Mouse (Mus musculus) frontal cortex, postnatal 14 days (tissue): Measurements from ENCODE around the gene Snx5.

ENCODE experiments used
- DNase-seq, 2 experiments: peaks; one replicate each; pipeline ENCODE4 v3.0.0; 2022; ENCODE audit warnings: low spot score in 2 of 2

Gene Snx5

DNA sequence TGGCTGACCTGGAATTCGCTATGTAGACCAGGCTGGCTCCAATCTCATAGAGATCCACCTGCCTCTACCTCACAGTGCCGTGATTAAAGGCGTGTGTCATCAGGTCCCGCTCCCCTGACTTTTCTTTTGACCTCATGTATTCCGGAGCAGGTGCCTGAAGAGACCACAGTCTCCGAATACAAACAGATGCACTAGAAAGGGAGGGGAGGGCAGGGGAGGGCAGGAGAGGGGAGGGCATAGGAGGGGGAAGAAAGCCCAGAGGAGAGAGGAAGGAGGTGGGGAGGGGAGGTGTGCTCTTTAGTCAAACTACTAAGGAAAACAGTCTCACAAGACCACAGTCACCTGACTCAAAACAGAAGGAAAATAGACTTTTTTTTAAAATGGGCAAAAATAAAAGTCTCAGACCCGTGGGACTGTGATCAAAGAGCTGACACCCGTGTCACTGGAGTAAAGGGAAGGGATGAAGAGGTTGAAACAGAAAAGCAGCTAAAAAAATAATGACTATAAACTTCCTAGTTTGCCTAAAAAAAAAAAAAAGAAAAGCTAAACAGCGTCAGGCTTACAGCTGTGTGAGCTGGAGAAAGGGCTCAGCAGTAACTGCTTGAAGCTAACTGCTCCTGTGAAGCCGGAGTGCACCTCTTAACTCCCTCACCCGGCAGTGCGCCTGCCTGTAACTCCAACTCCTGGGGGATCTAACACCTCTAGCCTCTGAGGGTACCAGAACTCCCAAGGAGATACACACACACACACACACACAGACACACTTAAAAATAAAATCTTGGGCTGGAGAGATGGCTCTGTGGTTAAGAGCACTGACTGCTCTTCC, 42.0 kb downstream of the Snx5 start:
- no peak for DNase-seq

- DNase-seq, result no peak
Measured at GRCm38 (mm10) chr2:144226906-144227586, 43.7 kb downstream of the Snx5 start.

- no peak for DNase-seq
Measured at GRCm38 (mm10) chr2:144224351-144224750, 46.4 kb downstream of the Snx5 start.

DNA sequence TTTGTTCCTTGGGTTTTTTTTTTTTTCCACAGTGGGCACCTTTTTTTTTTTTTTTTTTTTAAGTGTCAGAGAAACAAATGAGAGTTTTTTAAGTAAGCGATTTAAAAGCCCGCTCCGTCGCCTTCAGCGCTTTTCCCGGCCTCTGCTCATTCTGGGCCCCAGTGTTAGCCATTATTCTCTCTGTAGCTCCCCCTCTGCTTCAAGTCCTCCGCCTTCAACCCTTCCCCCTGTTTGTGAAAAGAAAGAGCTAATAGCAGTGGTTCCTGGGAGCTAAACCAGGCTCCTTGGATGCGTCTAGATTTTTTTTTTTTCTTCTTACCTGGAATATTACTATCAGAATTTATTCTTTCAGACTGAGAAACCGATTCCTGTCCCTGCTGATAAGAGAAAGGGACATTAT, 55.1 kb downstream of the Snx5 start:
- no peak for DNase-seq

- no peak for DNase-seq
Measured at GRCm38 (mm10) chr2:144215195-144215594, 55.5 kb downstream of the Snx5 start.

DNA sequence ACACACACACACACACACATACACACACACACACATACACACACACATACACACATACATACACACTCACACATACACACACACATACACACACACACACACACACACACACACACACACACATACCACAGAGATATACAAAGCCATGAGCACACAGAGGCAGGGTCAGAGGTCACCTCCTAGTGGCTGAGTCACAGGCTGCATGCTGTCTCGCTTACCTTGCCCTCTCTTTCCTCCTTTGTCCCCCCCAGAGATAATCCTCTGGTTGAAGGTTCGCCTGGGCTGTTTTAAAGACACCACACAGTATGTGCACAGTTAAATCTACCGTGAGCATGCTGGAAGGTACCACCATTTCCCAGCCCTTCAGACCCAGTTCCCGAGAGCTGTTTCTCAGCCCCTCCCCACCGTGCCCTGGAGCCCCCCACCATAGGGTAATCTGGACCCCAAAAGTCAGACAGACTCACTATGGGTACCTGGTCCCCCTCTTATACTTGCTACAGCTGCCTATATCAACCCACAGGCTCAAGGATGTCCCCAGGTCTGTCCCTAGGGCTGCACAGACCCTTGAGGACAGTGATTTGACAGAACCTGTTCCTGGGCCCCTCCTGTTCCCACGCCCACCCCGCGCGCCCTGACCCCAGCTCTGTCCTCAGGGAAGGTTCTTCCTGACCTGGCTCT, 56.1 kb downstream of the Snx5 start:
- DNase-seq, result no peak

DNA sequence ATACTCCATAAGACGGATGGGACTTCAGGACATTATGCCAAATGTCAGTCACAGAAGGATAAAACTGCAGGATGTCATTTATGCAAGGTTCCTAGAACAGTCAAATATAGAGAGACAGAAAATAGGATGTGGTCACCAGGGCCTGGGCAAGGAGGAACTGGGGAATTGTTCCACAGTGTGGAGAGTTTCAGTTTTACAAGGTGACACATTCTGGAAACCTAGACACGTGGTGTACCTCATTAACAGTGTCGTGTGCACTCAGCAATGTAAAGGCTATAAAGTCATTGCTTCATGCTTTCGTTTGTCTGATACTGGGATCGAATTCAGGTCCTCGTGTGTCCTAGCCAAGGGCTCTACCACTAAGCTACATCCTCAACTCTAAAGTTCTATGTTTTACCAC, 56.9 kb downstream of the Snx5 start:
- no peak for DNase-seq

DNA sequence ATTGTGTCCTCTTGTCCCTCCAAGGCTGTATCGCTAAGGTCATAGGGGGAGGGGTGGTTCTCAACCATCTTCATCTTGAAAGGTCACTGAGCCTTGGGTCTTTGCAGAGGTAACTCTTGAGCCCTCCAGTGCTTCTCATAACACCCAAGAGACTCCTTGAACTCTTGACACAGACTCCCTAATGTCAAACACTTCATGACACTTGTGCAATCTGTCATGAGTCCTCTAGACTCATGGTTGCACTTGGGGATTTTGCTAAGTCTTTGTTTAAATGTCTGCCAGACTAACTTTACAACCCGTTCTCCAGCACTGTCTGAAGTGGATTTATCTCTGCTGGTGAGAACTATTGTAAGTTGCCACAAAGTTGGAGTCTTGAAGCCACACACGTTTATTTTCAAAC, 61.3 kb downstream of the Snx5 start:
- no peak for DNase-seq

- no peak for DNase-seq
Measured at GRCm38 (mm10) chr2:144207365-144207764, 63.3 kb downstream of the Snx5 start.

GRCm38 (mm10) chr2:144203001-144203400, 67.7 kb downstream of the Snx5 start:
- DNase-seq, result no peak

GRCm38 (mm10) chr2:144202567-144202966, 68.1 kb downstream of the Snx5 start:
- DNase-seq, result no peak

DNA sequence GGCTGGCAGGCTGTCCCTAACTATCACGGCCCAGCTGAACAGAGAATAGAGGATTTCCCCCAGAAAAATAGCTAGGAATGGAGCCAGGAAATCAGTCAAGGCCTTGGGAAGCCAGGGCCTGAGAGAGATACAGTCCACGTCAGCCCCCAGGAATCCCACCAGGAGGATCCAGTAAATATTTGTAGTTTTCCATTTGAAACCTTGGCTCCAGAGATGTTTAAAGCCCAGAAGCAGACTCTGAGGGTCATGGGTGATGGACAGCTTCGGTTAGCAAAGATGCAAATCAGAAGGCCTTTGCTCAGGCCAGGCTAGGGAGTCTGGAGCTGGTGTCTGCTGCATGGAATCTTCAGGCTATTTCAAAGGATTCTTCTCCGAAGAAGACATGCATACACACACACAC, 68.6 kb downstream of the Snx5 start:
- DNase-seq, result no peak
